Mouse (Mus musculus) frontal cortex, adult (tissue): ENCODE data around the gene Prps1.
"Not testable (repeated sequence)": the region's sequence is repeated elsewhere in the genome, so short reads cannot be mapped to it uniquely, and the experiment has no call there.

Experiments
- ATAC-seq: cut with Nextera tagmentation; 2 replicates; pipeline ENCODE4 v1.9.2; 2017; ENCODE audit warnings: mild to moderate bottlenecking, moderate library complexity, mixed read lengths; ENCODE audit not compliant: low TSS enrichment

The Prps1 gene

DNA sequence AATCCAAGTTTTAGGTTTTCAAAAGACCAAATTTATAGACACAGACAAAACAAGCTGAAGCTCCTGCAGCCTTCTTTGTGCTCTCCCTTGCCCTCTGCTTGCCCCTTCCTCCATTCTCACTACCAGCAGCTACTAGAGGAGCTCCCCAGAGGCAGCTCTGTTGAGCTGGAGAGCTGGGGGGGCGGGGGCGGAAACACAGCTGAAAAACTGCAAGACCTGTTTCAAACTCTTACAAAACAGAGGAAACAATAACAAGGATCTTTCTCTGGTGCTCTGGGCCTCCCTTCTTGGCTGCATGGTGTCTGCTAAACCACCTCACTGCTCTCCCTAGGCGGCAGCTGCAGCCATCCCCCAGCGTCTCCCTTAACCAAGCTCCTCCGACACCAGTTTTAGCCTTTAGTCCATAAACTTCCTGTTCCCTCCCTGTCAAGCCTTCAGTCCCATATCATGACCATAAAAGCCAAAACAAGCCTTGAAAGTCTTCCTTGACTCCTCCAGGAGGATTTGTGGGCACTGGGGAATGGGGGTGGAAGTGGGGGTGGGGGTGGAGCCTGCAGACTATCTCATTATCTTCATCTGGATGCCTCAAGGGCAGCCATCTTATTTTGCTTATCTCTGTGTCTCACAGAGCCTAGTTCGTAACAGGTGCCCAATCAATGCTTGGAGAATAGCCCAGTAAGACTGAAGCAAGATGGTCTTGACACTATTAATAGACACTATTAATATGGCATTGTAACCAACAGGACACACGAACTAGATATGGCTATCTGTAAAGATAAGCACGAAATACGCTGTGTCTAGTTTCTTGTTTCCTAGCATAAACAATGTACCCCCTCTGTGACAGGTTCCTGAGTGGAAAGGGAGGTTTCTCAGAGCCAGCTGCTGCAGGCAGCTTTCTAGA is 45.2 kb downstream of the Prps1 start:
- ATAC-seq: no peak

DNA sequence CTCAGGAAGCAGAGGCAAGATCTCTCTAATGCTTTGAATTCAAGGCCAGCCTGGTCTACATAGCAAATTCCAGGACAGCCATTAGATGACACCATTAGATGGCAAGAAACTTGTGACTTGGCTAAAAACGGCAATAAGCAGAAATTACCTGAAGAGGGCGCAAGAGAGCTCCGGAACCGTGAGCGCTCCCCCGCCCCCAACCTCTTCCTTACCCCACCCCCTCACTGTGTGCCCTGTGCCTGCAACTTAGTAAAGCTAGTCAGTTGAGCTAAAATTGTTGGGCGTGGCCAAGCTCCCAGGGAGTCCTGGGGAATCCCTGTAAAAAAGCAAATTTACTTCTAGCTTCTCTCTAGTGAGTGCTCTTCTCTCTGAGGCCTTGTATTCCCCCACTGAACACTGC is 47.5 kb downstream of the Prps1 start:
- ATAC-seq: peak; percentile 67; the same call in 1 of the 2 replicates

DNA sequence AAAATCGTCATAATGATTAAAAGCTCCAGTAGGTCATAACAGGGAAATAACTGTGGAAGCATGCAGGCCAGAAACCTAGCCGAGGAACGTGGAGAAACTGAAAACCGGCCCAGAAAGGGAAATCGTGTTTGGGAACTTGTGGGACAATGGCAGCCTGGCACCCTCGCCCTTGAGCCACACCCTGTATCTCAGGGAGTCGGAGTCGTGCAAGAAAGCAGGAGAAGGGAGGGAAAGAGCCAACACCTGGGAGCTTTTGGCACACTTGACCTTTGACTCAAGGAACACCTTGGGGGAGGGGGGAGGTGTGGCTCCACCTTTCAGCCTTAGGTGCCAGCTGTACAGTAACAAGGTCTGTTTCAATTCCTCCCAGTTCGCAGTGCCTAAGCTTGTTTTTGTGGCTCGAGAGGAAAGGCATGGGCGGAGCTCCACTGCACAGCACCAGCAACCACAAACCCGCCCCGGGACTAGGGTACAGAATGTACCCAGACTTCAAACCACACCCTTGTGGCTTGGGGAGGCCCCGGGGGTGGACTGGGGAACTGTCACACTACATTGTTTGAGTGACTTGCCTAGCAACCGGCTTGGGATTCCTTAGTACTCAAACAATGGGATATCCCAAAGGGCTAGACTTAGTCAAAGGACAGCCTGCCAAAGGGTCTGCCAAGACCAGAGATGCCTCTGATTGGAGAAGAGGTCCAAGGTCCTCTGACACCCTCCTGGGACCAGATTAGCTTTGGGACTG is 49.3 kb downstream of the Prps1 start:
- no peak; the same call in 1 of the 2 replicates for ATAC-seq

DNA sequence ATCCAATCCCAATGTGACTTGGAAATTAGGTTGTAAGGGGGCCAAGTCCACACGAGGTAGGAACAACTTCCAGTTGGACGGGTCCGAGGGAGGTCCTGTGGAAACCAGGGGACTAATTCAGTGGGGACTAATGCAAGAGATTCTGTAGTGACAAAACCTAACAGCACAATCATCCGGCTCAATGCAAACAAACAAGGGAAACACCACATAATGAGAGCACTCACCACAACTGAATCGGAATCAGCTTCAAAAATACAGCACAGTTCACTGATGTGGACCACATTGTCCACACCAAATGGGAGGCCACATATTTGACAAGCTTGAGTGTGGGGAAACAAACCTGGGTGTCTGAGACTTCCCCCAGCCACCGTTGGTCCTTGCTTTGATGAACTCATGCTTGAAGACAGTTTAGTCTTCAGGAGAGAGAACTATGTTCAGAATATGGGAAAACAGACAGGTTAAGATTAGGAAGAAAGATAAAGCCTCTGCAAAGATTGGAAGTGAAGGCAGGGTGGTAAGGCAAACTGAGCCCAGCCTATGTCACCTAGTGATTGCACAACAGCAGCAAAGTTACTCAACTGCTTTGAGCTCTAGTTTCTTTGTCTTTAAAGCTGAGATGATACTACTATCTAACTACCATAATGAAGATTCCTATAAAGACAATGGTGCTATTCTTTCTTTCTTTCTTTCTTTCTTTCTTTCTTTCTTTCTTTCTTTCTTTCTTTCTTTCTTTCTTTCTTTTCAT is 50.2 kb downstream of the Prps1 start:
- ATAC-seq: no peak

DNA sequence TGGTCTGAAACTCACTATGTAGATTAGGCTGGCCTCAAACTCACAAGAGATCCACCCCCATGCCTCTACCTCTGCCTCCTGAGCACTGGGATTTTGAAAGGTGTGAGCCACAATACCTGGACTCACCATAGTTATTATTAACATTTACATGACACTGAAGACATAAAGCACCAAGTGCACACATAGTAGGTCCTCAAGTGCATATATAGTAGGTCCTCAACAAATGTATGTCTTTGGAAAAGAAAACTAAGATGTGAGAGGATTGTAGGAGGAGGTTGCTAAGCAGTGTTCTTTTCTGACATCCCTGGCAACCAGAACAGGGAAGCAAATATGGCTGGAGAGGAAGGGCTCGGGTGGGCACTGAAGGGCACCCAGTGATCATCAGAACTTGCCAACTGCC is 51.0 kb downstream of the Prps1 start:
- no peak for ATAC-seq

DNA sequence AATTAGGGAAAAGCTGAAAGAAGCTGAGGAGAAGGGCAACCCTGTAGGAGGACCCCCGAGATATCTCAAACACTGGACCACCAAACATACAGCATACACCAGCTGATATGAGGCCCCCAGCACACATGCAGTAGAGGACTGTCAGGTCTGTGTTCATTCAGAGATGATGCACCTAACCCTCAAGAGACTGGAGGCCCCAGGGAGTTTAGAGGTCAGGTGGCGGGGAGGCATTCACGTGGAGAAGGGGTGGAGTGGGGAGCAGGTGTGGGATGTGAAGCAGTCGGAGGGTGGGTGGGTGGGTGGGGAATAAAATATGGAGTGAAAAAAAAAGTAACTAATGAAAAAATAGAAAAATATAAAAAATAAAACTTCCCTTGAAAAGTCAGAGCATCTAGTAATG is 52.4 kb downstream of the Prps1 start:
- not testable (repeated sequence) for ATAC-seq

DNA sequence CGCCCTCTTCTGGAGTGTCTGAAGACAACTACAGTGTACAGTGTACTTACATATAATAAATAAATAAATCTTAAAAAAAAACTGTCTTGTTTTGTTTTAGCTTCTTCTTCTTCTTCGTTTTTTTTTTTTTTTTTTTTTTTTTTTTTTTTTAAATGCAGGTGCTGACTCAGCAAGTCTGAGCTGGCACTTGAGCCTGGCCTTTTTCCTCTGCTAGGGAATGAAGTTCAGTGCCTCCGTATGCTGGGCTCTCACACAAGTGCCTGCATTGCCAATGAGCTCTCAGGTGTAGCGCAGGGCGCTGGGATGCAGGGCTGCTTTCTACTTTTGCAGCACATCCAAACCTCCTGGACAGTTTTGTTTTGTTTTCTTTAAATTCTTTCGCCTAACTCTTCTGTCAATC is 53.4 kb downstream of the Prps1 start:
- no peak for ATAC-seq

DNA sequence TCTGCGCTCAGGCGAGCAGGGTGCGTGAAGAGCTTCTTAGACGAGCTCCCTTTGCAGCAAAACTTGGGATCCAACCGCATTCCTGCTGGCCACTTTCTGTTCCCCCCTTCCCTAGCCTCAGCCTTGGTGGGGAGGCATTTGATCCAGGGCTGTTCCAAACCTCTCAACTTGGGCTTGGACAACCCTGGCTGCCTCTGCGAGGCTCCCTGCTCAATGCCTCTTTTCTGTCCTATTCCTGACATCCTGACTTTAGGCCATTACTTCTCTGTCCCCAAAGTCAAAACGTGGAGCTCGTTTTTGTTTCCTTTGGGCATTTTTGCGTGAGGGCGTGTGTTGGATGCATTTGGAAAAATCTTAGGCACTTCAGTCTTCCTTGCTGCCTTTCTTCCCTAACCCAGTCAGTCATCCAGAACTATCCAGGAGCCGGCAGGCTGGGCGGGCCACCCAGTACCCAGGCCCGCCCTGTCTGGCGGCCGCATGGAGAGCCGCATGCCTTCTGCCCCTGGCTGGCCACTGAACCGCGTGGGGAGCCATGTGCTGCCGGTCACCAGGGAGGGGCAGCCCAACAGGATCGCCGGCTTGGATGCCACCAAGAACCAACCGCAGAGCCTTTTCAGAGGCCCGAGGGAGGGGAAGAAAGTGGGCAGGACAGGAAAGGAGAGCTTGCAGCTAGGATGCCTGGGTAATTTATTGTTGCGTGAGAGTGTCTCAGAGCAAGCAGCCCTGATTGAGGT is 54.5 kb downstream of the Prps1 start:
- ATAC-seq: peak; percentile 81

DNA sequence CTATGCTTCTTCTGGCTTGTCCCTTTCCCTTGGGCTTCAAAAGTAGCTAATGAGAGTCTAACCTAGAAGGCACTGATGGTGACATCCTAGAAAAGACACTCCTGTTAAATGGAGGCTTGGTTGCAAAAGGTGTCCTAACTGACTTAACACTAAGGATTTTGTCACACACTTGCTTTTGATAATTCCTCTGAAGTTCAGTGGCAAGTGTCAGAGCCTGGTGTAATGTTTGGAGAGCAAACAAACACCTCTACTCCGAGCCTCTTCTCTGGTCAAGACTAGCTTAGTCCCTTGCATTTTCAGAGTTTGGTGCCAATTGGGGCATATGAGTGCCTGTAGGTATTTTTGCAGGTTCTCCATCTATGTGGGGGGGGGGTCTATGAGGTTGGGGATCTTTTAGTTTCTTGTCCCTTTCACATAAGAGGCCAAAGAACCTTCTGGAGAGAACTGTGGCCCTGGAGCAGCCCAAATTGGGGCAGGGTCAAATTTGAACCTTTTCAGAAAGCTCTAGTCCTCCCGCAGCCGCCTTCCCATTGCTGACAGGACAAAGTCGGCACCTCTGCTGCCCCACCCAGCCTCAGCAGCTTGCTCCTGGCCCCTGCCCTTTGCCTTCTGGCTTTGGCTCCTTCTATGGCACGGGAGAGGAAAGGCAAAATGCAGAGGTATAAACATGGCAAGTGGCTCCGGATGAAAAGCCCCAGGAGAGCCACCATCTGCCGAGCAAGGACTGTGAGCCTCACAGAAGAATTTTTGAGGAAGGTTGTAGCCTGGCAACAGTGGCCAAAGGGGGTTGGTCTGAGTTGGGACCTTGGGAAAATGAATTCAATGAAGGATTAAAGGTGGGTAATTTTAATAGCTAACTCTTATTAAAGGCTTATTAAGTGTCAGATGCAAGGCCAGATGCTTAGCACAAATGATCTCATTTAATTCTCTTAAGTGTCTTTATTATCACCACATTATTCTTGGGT is 55.6 kb downstream of the Prps1 start:
- no peak for ATAC-seq

DNA sequence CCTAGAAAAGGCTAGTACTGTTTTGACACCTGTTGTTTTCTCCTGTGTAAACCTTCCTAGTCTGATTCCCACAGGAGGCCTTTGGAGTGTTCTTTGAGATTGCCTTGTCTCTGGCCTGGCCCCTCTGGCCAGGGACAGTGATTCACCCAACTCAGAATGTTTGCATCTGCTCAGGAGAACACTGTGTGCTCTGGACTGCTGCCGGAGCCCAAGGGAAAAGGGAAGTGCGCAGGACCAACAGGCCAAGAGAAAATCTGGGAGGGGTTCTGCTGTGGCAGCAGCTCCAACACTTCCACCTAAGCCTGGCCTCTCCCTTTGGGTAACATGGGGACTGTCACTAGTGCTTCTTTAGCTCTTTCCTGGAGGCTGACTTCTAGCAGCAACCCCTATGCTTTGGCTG is 57.0 kb downstream of the Prps1 start:
- ATAC-seq: no peak

DNA sequence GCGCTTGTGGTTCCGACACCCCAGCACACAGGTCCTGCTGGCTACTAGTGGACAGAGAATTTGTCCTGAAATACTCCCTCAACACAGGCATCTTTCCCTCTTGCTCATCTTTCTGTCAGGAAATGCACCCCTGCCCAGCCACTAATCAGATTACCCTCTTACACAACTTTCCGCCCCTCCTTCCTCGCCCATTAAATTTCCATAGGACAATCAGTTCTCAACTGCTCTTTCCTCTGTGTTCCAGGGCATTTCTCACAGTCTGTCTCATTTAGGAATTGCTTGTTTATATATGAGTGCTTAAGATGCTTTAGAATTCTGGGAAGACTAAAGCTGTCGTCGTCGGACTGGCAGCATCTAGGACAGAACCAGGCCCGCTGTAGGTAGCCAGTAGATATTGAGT is 61.9 kb downstream of the Prps1 start:
- ATAC-seq: no peak

DNA sequence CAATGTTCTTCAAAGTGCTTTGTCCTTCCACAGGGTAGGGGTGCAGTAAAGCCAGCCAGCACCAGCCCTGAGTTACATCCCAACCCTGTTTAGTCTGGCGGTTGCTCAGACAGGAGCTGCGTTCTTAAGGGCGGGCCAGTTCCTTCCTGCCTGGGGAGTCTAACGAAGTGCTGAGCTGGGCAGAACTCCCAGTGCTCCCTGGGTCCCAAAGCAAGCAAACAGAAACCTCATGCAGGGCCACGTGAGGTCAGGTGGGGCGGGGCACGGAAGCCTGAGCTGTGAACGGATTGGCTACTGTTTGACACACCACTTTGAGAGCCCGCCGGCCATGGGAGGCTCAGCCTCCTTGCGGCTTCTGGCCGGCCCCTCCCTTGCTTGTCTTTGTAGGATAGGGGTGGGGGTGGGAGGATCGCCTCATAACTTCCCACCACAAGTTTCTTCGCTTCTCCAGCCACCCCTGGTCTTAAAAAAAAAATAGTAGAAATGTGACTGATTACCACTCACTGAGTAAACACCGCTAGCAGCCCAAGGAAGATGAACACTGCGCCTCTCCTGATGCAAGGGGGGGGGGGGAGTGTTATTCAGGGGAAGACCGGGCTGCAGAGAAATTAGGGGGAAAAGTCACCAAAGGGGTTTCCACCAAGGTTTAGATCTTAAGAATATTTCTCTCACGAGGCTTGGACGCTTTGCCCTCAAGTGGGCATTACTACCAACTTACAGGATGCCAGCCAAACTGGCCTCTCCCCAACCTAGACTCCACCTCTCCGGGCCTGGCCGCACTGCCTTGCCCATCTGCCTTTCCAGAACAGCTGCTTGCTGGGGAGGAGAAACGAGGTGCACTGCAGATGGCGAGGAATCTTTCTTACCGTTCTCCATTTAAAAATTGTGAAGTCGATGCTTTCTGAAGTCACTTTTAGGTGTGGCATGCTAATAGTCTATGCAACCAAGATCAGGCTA is 64.0 kb downstream of the Prps1 start:
- ATAC-seq: peak; percentile 98

DNA sequence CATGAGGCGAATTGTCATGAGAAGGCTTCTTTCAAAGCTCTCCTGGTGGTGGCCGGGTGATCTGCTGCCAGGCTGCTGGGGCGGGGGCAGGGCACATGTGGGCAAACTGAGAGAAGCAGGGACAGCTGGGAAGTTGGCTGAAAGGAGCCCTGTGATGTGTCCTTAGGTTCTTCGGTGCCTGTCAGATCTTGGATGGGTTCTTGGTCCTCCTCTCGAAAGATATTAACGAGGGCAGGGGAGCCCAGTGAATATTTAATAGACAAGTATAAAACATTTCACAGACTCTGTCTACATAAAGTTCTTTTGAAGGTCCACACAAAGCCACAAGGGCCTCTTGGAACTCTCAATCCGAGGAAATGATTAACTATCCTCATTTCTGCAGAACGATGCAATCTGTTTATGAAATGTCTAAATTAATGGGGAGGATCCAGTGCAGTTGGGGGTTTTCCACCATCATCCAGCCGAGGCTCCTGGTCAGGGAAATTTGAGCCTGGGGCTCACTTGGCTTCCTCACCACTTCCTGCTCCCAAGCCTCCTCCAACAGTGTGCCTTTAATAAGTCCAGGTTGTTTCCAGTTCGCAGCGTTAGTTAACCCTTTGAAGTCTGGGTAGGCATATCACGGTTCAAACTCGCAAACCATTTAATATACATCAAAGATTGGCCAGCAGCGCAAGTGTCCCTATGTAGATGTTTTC is 65.8 kb downstream of the Prps1 start:
- ATAC-seq: no peak

DNA sequence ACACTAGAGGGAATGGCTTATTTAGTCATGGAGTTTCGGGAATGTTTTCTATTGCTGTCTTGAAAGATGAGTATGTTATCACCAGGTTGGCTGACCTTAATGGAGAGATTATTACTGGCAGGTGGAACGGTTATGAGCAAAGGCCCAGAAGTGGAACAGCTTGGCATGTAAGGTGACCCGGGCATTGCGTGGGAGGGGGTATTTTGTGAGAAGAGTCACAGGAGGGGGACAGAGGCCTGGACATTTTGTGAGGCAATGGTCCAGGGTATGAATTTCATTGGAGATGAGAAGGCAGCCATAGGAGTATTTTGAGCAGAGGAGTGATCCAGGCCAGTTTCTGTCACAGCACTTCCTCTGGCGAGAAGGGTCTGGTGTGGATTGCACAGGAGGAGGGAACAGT is 67.8 kb downstream of the Prps1 start:
- no peak for ATAC-seq
